Mouse (Mus musculus): ENCODE data around the gene Mgat5.

- TF ChIP-seq CTCF (IDR thresholded peaks at IDR 0.05; ENCODE audit: control insufficient read depth, insufficient read depth, insufficient read length) (no peak), MYOD1 (IDR thresholded peaks at IDR 0.05; ENCODE audit: control insufficient read depth, insufficient read length, low read depth) (no peak), MYOG (IDR thresholded peaks at IDR 0.05; ENCODE audit: control insufficient read depth, extremely low read depth, insufficient read length) (no peak), USF1 (IDR thresholded peaks at IDR 0.05; ENCODE audit: low read depth) (no peak), CEBPB (IDR thresholded peaks at IDR 0.05; ENCODE audit: low read depth) (no peak), MAX (IDR thresholded peaks at IDR 0.05) (no peak), FOSL1 (IDR thresholded peaks at IDR 0.05; ENCODE audit: insufficient read depth, low read length, poor library complexity, severe bottlenecking) (no peak)
Observed at GRCm38 (mm10) chr1:127242151-127242887, 37.5 kb downstream of the Mgat5 start.
